Mouse (Mus musculus): ENCODE measurements around the gene Gm11639.

- TF ChIP-seq SIN3A (IDR thresholded peaks at IDR 0.05; ENCODE audit: low read length) (no peak), RCOR1 (IDR thresholded peaks at IDR 0.05; ENCODE audit: low read depth, low read length) (no peak), MEF2A (IDR thresholded peaks at IDR 0.05; ENCODE audit: extremely low read depth, insufficient replicate concordance, low read depth, low read length, poor library complexity, severe bottlenecking) (no peak), ELF1 (IDR thresholded peaks at IDR 0.05; ENCODE audit: low read depth, low read length) (no peak), ZNF384 (IDR thresholded peaks at IDR 0.05; ENCODE audit: low read depth, low read length) (no peak), TAL1 (IDR thresholded peaks at IDR 0.05; ENCODE audit: low read length) (no peak), CTCF (IDR thresholded peaks at IDR 0.05 in 2 of 3, conservative IDR thresholded peaks at IDR 0.05 in 1 of 3; ENCODE audit: control insufficient read depth in 1 of 3, insufficient read depth in 1 of 3, low read depth in 2 of 3, low read length in 3 of 3, poor library complexity in 1 of 3, severe bottlenecking in 1 of 3) (no peak), MAX (IDR thresholded peaks at IDR 0.05; ENCODE audit: low read length) (no peak), ZC3H11A (IDR thresholded peaks at IDR 0.05; ENCODE audit: low read depth, low read length) (no peak), POLR2A (IDR thresholded peaks at IDR 0.05; ENCODE audit: control insufficient read depth in 1 of 2, insufficient read depth in 1 of 2, low read depth in 1 of 2, low read length in 2 of 2, poor library complexity in 1 of 2) (no peak), JUND (IDR thresholded peaks at IDR 0.05; ENCODE audit: low read depth, low read length) (no peak), MXI1 (IDR thresholded peaks at IDR 0.05; ENCODE audit: low read depth, low read length) (no peak), GATA1 (IDR thresholded peaks at IDR 0.05; ENCODE audit: low read depth, low read length) (no peak)
Observed at GRCm38 (mm10) chr11:104638906-104639305, 46.6 kb upstream of the Gm11639 start.

All from MEL (cell line).